Mouse (Mus musculus) stomach, embryonic 16.5 days (tissue): ENCODE results near the gene Arhgap40. TPM values are rescaled to one million over a fixed set of nuclear protein-coding genes. Genes with fewer than 3 reads are reported as not detected.

Experiments
- ATAC-seq: fragments of 200-750 bp; cut with Nextera tagmentation; 2 replicates; pipeline ENCODE4 v1.8.0; 2017; ENCODE audit warnings: moderate number of reproducible peaks, moderate TSS enrichment; ENCODE audit not compliant: insufficient read depth, low FRiP score
- H3K27ac ChIP-seq: fragments of 300-500 bp; sonication (generic); 2 replicates; pipeline ENCODE4 v1.5.1; 2014; ENCODE audit warnings: low read length
- H3K27me3 ChIP-seq: fragments of 300-500 bp; sonication (generic); 2 replicates; pipeline ENCODE4 v1.6.1; 2014; ENCODE audit warnings: low read length, control low read depth, mixed read lengths; ENCODE audit not compliant: control insufficient read depth, insufficient read depth
- H3K36me3 ChIP-seq: fragments of 300-500 bp; sonication (generic); 2 replicates; pipeline ENCODE4 v1.6.1; 2014; ENCODE audit warnings: low read length; ENCODE audit not compliant: control insufficient read depth, insufficient read depth
- H3K4me1 ChIP-seq: fragments of 300-500 bp; sonication (generic); 2 replicates; pipeline ENCODE4 v1.6.1; 2014; ENCODE audit warnings: low read length, control low read depth, mixed read lengths; ENCODE audit not compliant: control insufficient read depth, insufficient read depth
- H3K4me2 ChIP-seq: fragments of 300-500 bp; sonication (generic); 2 replicates; pipeline ENCODE4 v1.6.1; 2014; ENCODE audit warnings: low read depth, low read length, mixed read lengths
- H3K4me3 ChIP-seq: fragments of 300-500 bp; sonication (generic); replicated peaks from 2 replicates; pipeline ENCODE4 v1.5.1; 2014; ENCODE audit warnings: mild to moderate bottlenecking, low read length
- H3K9ac ChIP-seq: fragments of 300-500 bp; sonication (generic); 2 replicates; pipeline ENCODE4 v1.6.1; 2014; ENCODE audit warnings: low read length
- H3K9me3 ChIP-seq: fragments of 300-500 bp; sonication (generic); replicated peaks from 2 replicates; pipeline ENCODE4 v1.6.1; 2016; ENCODE audit warnings: low read length, control low read depth; ENCODE audit not compliant: control insufficient read depth
- WGBS: fragments of 180-500 bp; shearing (Covaris S2); extraction: QIAGEN DNeasy Blood & Tissue Kit; methylation state at CpG from one replicate; pipeline ENCODE4 v1.1.7; 2014; 5-methylcytosine and 5-hydroxymethylcytosine counted together
- polyA plus RNA-seq: library from polyadenylated mRNA; unstranded; fragments of >200 nt; fragmentation: Nextera tagmentation; extraction: Ambion mirVana; gene quantifications from 2 replicates; pipeline ENCODE4 v1.2.1, GENCODE M21; 2015

The Arhgap40 gene
- polyA plus RNA-seq, 1 experiment from 2014 or later: 8.3 TPM

DNA sequence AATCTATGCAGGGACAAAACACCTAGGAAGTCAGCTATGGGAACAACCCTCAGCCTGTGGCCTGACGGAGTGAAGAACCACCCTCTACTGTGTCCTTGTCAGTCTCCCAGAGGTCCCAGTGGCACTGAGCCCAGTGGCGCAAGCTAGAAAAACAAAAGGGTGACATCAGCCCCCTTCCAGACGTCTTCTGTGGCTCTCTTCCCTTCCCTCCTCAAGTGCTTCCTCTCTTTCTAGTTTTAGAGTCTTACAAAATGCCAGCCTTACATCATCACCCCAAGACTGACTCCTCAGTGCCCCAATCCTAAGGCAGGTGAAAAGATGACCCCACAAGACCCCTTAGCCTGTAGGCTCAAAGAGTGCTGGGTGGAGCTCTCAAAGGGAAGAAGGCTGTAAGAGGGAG, 77.9 kb downstream of the Arhgap40 start:
- no peaks in the 10 kb centered on the region for H3K27me3 ChIP-seq

GRCm38 (mm10) chr2:158591286-158591685, 78.7 kb downstream of the Arhgap40 start:
- Histone ChIP-seq H3K9me3 (no peaks in the 10 kb centered on the region), H3K27me3 (no peaks in the 10 kb centered on the region), H3K4me2 (no peak overlapping the region), H3K27ac (no peak overlapping the region), H3K4me1 (no peaks in the 10 kb centered on the region), H3K9ac (no peak overlapping the region), H3K36me3 (no peaks in the 10 kb centered on the region), H3K4me3 (no peak overlapping the region)
- no peak for ATAC-seq
- WGBS: 48% methylated on average over 5 of the region's 5 CpGs

More for the DNA sequence above, 77.9 kb downstream of the Arhgap40 start:
- Histone ChIP-seq H3K9me3 (no peaks in the 10 kb centered on the region), H3K36me3 (no peaks in the 10 kb centered on the region), H3K9ac (no peak overlapping the region), H3K4me1 (no peaks in the 10 kb centered on the region), H3K27ac (no peak overlapping the region), H3K4me2 (no peak overlapping the region), H3K4me3 (no peak overlapping the region)
- no peak for ATAC-seq
- WGBS: 46% methylated on average over 3 of the region's 3 CpGs

DNA sequence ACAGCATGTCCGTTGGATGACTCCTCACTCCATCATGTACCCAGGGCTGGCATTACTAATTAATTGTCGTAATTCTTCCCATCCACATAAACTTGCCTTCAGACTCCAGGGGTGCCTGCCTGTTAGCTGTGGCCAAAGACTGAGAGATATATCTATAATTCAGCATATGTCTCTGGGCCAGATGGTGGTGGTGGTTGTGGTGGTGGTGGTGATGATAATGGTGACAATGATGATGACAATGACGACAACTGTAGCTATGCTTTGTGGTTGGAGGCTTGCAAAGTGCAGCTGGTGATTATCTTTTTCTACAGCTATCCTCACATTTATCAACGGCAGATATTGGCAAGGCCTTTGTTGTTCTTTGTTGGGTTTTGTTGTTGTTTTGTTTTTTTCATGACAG, 80.8 kb downstream of the Arhgap40 start:
- WGBS: 76% methylated on average over 4 of the region's 4 CpGs

DNA sequence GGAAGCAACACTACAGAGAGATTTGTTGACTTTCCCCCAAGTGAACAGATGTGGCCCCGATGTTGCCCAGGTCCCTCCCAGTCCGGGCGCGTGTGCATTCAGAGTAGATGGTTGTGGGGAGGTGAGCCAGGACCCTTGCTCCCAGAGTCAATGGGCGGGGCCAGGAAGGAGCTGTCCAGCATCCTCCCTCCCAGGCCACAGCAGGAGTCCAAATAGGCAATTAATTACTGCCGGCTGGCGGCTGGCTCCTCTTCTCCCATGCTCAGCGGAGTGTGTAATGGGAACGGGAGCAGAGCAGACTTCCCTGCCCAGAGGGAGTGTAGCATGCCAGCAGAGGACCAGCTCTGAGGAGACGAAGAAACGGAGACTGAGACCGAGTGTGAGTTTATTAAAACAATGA, 82.5 kb downstream of the Arhgap40 start:
- Histone ChIP-seq H3K9me3 (no peaks in the 10 kb centered on the region), H3K27me3 (no peaks in the 10 kb centered on the region), H3K27ac (no peak overlapping the region), H3K4me1 (no peaks in the 10 kb centered on the region), H3K36me3 (no peaks in the 10 kb centered on the region), H3K9ac (no peak overlapping the region), H3K4me2 (no peak overlapping the region), H3K4me3 (no peak overlapping the region)
- ATAC-seq: peak; percentile 37; the same call in 1 of the 2 replicates
- WGBS: 2% methylated on average over 12 of the region's 12 CpGs

More for the DNA sequence above, 80.8 kb downstream of the Arhgap40 start:
- H3K9ac ChIP-seq: no peak overlapping the region
- no peaks in the 10 kb centered on the region for H3K9me3 ChIP-seq
- H3K27me3 ChIP-seq: no peaks in the 10 kb centered on the region
- no peaks in the 10 kb centered on the region for H3K4me1 ChIP-seq
- no peak overlapping the region for H3K4me2 ChIP-seq
- H3K36me3 ChIP-seq: no peaks in the 10 kb centered on the region
- H3K27ac ChIP-seq: no peak overlapping the region
- H3K4me3 ChIP-seq: no peak overlapping the region
- no peak for ATAC-seq

GRCm38 (mm10) chr2:158595577-158595976, 83.0 kb downstream of the Arhgap40 start:
- Histone ChIP-seq H3K36me3 (no peaks in the 10 kb centered on the region), H3K4me2 (no peak overlapping the region), H3K4me3 (no peak overlapping the region), H3K27ac (no peak overlapping the region), H3K9ac (no peak overlapping the region), H3K4me1 (no peaks in the 10 kb centered on the region), H3K9me3 (no peaks in the 10 kb centered on the region), H3K27me3 (no peaks in the 10 kb centered on the region)
- ATAC-seq: no peak
- 41% methylated on average over 7 of the region's 7 CpGs for WGBS

- H3K9me3 ChIP-seq: no peaks in the 10 kb centered on the region
- no peak for ATAC-seq
- H3K27me3 ChIP-seq: no peaks in the 10 kb centered on the region
- no peaks in the 10 kb centered on the region for H3K4me1 ChIP-seq
- H3K36me3 ChIP-seq: no peaks in the 10 kb centered on the region
- H3K4me3 ChIP-seq: no peak overlapping the region
- WGBS: 67% methylated on average over 1 of the region's 1 CpGs
- H3K9ac ChIP-seq: no peak overlapping the region
- no peak overlapping the region for H3K27ac ChIP-seq
- H3K4me2 ChIP-seq: no peak overlapping the region
Observed at GRCm38 (mm10) chr2:158596803-158597202, 84.2 kb downstream of the Arhgap40 start.

Other genes with a start within 250 kb of the Arhgap40 start
- 6.3 and 7.0 TPM in 2 replicates for gene Lbp, start 206.3 kb upstream of the Arhgap40 start, polyA plus RNA-seq
- 5.4 and 7.5 TPM in 2 replicates for gene Snhg11, start 137.2 kb upstream of the Arhgap40 start, polyA plus RNA-seq
- gene Ralgapb, start 102.9 kb upstream of the Arhgap40 start, polyA plus RNA-seq: 12.5 and 13.2 TPM in 2 replicates
- gene Adig, start 10.2 kb upstream of the Arhgap40 start, polyA plus RNA-seq: 1.9 and 3.8 TPM in 2 replicates
- gene Slc32a1, start 98.0 kb downstream of the Arhgap40 start, polyA plus RNA-seq: not detected in 2 replicates
- 2.7 and 3.1 TPM in 2 replicates for gene Actr5, start 112.1 kb downstream of the Arhgap40 start, polyA plus RNA-seq
- 3.5 and 4.1 TPM in 2 replicates for gene Ppp1r16b, start 152.6 kb downstream of the Arhgap40 start, polyA plus RNA-seq